Mouse (Mus musculus): ENCODE data around the gene Gm10283. TPM values are rescaled to one million over a fixed set of nuclear protein-coding genes. Genes with fewer than 3 reads are reported as not detected.

Gene Gm10283
- polyA plus RNA-seq, 1 experiment, result not detected

DNA sequence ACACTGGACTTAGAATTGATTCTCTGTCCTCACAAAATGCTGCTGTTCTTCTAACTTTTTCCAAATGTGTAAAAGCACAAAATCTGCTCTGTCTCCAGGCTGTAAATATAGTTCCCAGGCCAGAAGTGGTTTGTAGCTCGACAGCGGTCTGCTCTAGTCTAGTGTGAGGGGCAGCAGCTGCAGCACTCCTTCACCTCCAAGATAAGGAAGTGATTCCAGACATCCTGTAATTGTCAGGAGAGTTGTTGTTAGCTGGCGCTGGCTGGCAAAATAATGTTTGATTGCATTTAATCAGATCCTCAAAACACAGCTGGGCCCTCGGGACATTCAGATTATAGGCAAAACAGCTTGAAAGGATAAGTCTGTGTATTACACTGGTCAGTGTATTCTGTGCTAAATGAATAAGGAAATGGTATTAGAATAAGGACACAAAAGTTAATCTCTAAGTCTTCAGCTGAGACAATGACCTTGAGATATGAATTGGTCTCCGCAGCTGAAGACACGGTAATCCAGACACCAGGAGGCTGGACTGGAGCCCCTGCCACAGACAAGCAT is 97.9 kb downstream of the Gm10283 start:
- no peaks in the 10 kb centered on the region for H3K4me1 ChIP-seq (ENCODE audit: control insufficient read depth, insufficient read depth, low read length)
- H3K4me3 ChIP-seq (replicated peaks; ENCODE audit: insufficient read depth, low read depth, low read length), result no peak overlapping the region

DNA sequence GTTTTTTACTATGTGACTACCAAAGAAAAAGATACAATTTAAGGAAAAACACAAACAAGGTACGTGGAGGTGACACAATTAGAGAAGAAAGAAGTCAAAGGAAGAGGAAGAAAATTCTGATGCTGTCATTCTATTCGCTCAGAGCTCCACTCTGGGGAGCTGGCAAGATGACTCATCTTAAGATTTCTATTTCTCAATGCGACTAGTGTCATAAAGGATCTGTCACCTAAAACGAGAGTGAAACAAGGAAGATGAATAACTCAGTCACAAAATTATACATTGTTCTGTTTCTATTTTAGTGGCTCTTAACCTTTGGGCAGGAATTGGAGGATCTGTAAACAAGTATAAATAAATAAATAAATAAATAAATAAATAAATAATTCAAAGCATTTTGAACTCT is 109.3 kb downstream of the Gm10283 start:
- no peaks in the 10 kb centered on the region for H3K27me3 ChIP-seq (ENCODE audit: control insufficient read depth, insufficient read depth, low read length)
- no peak for DNase-seq
- no peaks in the 10 kb centered on the region for H3K4me1 ChIP-seq (ENCODE audit: control insufficient read depth, insufficient read depth, low read length)
- TF ChIP-seq CTCF (IDR thresholded peaks at IDR 0.05; ENCODE audit: borderline replicate concordance, insufficient read depth, low read depth, low read length) (no peak), POLR2A (IDR thresholded peaks at IDR 0.05; ENCODE audit: borderline replicate concordance, insufficient read depth, low read length) (no peak)
- no peak overlapping the region for H3K27ac ChIP-seq (ENCODE audit: insufficient read depth, low read length)
- H3K4me3 ChIP-seq (replicated peaks; ENCODE audit: insufficient read depth, low read depth, low read length), result no peak overlapping the region
- WGBS, result 80% methylated on average over 4 of the region's 4 CpGs

More for the DNA sequence above, 97.9 kb downstream of the Gm10283 start:
- DNase-seq, result no peak
- 81% methylated on average over 6 of the region's 6 CpGs for WGBS
- TF ChIP-seq POLR2A (IDR thresholded peaks at IDR 0.05; ENCODE audit: borderline replicate concordance, insufficient read depth, low read length) (no peak), CTCF (IDR thresholded peaks at IDR 0.05; ENCODE audit: borderline replicate concordance, insufficient read depth, low read depth, low read length) (no peak)
- Histone ChIP-seq H3K27ac (ENCODE audit: insufficient read depth, low read length) (no peak overlapping the region), H3K27me3 (ENCODE audit: control insufficient read depth, insufficient read depth, low read length) (no peaks in the 10 kb centered on the region)

DNA sequence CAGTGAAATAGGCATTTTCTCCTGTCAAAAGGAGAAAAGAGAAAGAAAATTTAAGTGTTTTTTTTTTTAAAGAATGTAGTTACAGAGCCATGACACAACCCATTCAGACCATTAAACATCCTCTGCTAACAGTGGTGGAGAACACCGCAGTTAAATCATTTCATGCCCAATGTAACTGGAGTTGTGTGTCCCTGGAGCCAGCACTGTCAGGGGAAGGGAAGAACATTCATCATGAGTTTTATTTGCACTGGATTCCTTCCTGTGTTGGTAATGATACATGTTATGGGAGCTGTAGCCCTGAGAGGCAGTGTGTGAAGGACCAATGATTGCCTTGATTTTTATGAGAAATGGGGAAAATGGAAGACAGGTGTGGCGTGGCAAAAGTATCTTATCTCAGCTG is 116.4 kb downstream of the Gm10283 start:
- Histone ChIP-seq H3K4me3 (replicated peaks; ENCODE audit: insufficient read depth, low read depth, low read length) (no peak overlapping the region), H3K27ac (ENCODE audit: insufficient read depth, low read length) (no peak overlapping the region), H3K27me3 (ENCODE audit: control insufficient read depth, insufficient read depth, low read length) (no peaks in the 10 kb centered on the region), H3K4me1 (ENCODE audit: control insufficient read depth, insufficient read depth, low read length) (no peaks in the 10 kb centered on the region)
- 95% methylated on average over 2 of the region's 2 CpGs for WGBS
- DNase-seq, result no peak
- TF ChIP-seq POLR2A (IDR thresholded peaks at IDR 0.05; ENCODE audit: borderline replicate concordance, insufficient read depth, low read length) (no peak), CTCF (IDR thresholded peaks at IDR 0.05; ENCODE audit: borderline replicate concordance, insufficient read depth, low read depth, low read length) (no peak)

Other genes with a start within 250 kb of the Gm10283 start
- 0.13 and 0.29 TPM in 2 replicates for gene Aadat, start 2.7 kb upstream of the Gm10283 start, polyA plus RNA-seq (2012; rRNA removed)
- 24.6 and 25.3 TPM in 2 replicates for gene Mfap3l, start 129.6 kb upstream of the Gm10283 start, polyA plus RNA-seq (2012; rRNA removed)

Data from cerebellum, adult 2 months (tissue).